11 mouse cellular contexts compared by ENCODE assay signal in genomic region chr3:99254559-99255151, GRCm38 (mm10). TPM values are rescaled to one million over a fixed set of nuclear protein-coding genes. Genes with fewer than 3 reads are reported as not detected.
DNase-seq lines count a peak whose midpoint lies in the region; ATAC-seq lines count a peak whose summit lies in the region.
"Had no signal": no experiment of that assay in that cellular context is flagged by ENCODE, and none has a peak within 500 bp of the region (broad histone marks: within the 10 kb centered on the region; RNA-seq: fewer than 3 reads in every experiment).

No protein-coding gene starts in this region.

- peak; percentile 55 for DNase-seq in forebrain, embryonic 11.5 days (ENCODE audit: low spot score)
- DNase-seq in neural tube, embryonic 10.5 days (ENCODE audit: extremely low spot score, low spot score), result peak; percentile 67
- DNase-seq in hindbrain, embryonic 14.5 days (ENCODE audit: low spot score), result peak; percentile 53
- peak; percentile 88 for DNase-seq in skeletal muscle tissue, adult 2 months (ENCODE audit: low read depth, low spot score)
- DNase-seq in B cell, adult 2 months, result no peak
- no peak for DNase-seq in thymus, postnatal 25 days

- H3K4me2 ChIP-seq in forebrain, embryonic 11.5 days (ENCODE audit: low read depth, low read length, severe bottlenecking), result no peak overlapping the region
- no peak overlapping the region for H3K4me2 ChIP-seq in forebrain, embryonic 15.5 days (replicated peaks)
- H3K4me2 ChIP-seq in neural tube, embryonic 15.5 days, result no peak overlapping the region
- H3K4me2 ChIP-seq in hindbrain, embryonic 14.5 days (replicated peaks), result no peak overlapping the region

- H3K36me3 ChIP-seq in forebrain, embryonic 11.5 days (ENCODE audit: control insufficient read depth, insufficient read depth, low read length), result no peaks in the 10 kb centered on the region
- H3K36me3 ChIP-seq in forebrain, embryonic 15.5 days, result no peaks in the 10 kb centered on the region
- no peaks in the 10 kb centered on the region for H3K36me3 ChIP-seq in neural tube, embryonic 15.5 days
- H3K36me3 ChIP-seq in hindbrain, embryonic 14.5 days (replicated peaks; ENCODE audit: control insufficient read depth, insufficient read depth), result no peaks in the 10 kb centered on the region

- H3K9me3 ChIP-seq in forebrain, embryonic 11.5 days (ENCODE audit: control insufficient read depth, low read length), result no peaks in the 10 kb centered on the region
- no peaks in the 10 kb centered on the region for H3K9me3 ChIP-seq in forebrain, embryonic 15.5 days
- H3K9me3 ChIP-seq in neural tube, embryonic 15.5 days (replicated peaks), result no peaks in the 10 kb centered on the region
- H3K9me3 ChIP-seq in hindbrain, embryonic 14.5 days (ENCODE audit: control insufficient read depth, low read length), result no peaks in the 10 kb centered on the region

- WGBS in forebrain, embryonic 11.5 days, result under 1% methylated on average over 15 of the region's 15 CpGs
- under 1% methylated on average over 15 of the region's 15 CpGs for WGBS in forebrain, embryonic 15.5 days
- under 1% methylated on average over 15 of the region's 15 CpGs for WGBS in neural tube, embryonic 15.5 days
- 2% methylated on average over 15 of the region's 15 CpGs for WGBS in hindbrain, embryonic 14.5 days

- no peak overlapping the region for H3K27ac ChIP-seq in forebrain, embryonic 11.5 days (ENCODE audit: low read depth, low read length)
- no peak overlapping the region for H3K27ac ChIP-seq in forebrain, embryonic 15.5 days (replicated peaks)
- no peak overlapping the region for H3K27ac ChIP-seq in neural tube, embryonic 15.5 days (replicated peaks)
- H3K27ac ChIP-seq in hindbrain, embryonic 14.5 days, result no peak overlapping the region
- H3K27ac ChIP-seq: kidney, postnatal 0 days; stomach, postnatal 0 days had no signal

- H3K27me3 ChIP-seq in forebrain, embryonic 11.5 days (ENCODE audit: control insufficient read depth, insufficient read depth, low read length), result peaks cover 94% of the 10 kb centered on the region
- H3K27me3 ChIP-seq in forebrain, embryonic 15.5 days, result peaks cover 96% of the 10 kb centered on the region
- H3K27me3 ChIP-seq in neural tube, embryonic 15.5 days (replicated peaks), result peaks cover 93% of the 10 kb centered on the region
- H3K27me3 ChIP-seq in hindbrain, embryonic 14.5 days (ENCODE audit: control insufficient read depth, insufficient read depth, low read length), result peaks cover 96% of the 10 kb centered on the region

- ATAC-seq in forebrain, embryonic 11.5 days (replicated peaks; ENCODE audit: low FRiP score), result no peak
- ATAC-seq in forebrain, embryonic 15.5 days (replicated peaks), result no peak
- no peak for ATAC-seq in neural tube, embryonic 15.5 days (ENCODE audit: low FRiP score)
- ATAC-seq in hindbrain, embryonic 14.5 days (ENCODE audit: low FRiP score), result no peak
- ATAC-seq: CD4-positive, CD25-positive, alpha-beta regulatory T cell, adult 4 months had no signal

- H3K4me1 ChIP-seq in forebrain, embryonic 11.5 days (replicated peaks; ENCODE audit: control insufficient read depth, insufficient read depth, low read length), result peaks cover 9% of the 10 kb centered on the region; the same call in 1 of the 2 replicates
- H3K4me1 ChIP-seq in forebrain, embryonic 15.5 days, result peaks cover 13% of the 10 kb centered on the region
- H3K4me1 ChIP-seq in neural tube, embryonic 15.5 days, result peaks cover 12% of the 10 kb centered on the region
- no peaks in the 10 kb centered on the region for H3K4me1 ChIP-seq in hindbrain, embryonic 14.5 days (replicated peaks; ENCODE audit: control insufficient read depth, insufficient read depth, low read length)

- H3K4me3 ChIP-seq in forebrain, embryonic 11.5 days (ENCODE audit: low read depth, low read length), result peak overlapping the region; percentile 31; the same call in 1 of the 2 replicates
- H3K4me3 ChIP-seq in forebrain, embryonic 15.5 days, result no peak overlapping the region
- no peak overlapping the region for H3K4me3 ChIP-seq in neural tube, embryonic 15.5 days (replicated peaks)
- peak overlapping the region; percentile 23 for H3K4me3 ChIP-seq in hindbrain, embryonic 14.5 days (replicated peaks; ENCODE audit: low read length)

- H3K9ac ChIP-seq in forebrain, embryonic 11.5 days (ENCODE audit: low read length), result no peak overlapping the region
- H3K9ac ChIP-seq in forebrain, embryonic 15.5 days (replicated peaks), result no peak overlapping the region
- no peak overlapping the region for H3K9ac ChIP-seq in neural tube, embryonic 15.5 days (replicated peaks)
- no peak overlapping the region for H3K9ac ChIP-seq in hindbrain, embryonic 14.5 days

RNA-seq across cellular contexts. Expression of gene Tbx15, which starts 14.5 kb away (rescaled TPM):
- 3.2 and 3.8 TPM in 2 replicates for polyA plus RNA-seq in forebrain, embryonic 11.5 days (2014; fragmentation: Nextera tagmentation; extraction: Ambion mirVana)
- polyA plus RNA-seq in forebrain, embryonic 15.5 days (2015; fragmentation: Nextera tagmentation; extraction: Ambion mirVana), result 0.56 and 0.69 TPM in 2 replicates
- polyA plus RNA-seq in neural tube, embryonic 15.5 days (2015; fragmentation: Nextera tagmentation; extraction: Ambion mirVana), result 0.19 and 0.29 TPM in 2 replicates
- polyA plus RNA-seq in hindbrain, embryonic 14.5 days (2014; fragmentation: Nextera tagmentation; extraction: Ambion mirVana), result 0.32 and 0.82 TPM in 2 replicates
- polyA plus RNA-seq: CD4-positive, CD25-positive, alpha-beta regulatory T cell, adult 4 months; kidney, postnatal 0 days; stomach, postnatal 0 days had no signal

Comparison
In these comparisons a context has a peak if more than half of its experiments do, and no peak if none do; other contexts are left out.
1. H3K4me3 ChIP-seq: peak in forebrain, embryonic 11.5 days (single experiment) and hindbrain, embryonic 14.5 days (single experiment); none in forebrain, embryonic 15.5 days (single experiment) and neural tube, embryonic 15.5 days (single experiment).
2. DNase-seq: peak in forebrain, embryonic 11.5 days (single experiment), neural tube, embryonic 10.5 days (single experiment), hindbrain, embryonic 14.5 days (single experiment) and skeletal muscle tissue, adult 2 months (single experiment); none in B cell, adult 2 months (0 of 2) and thymus, postnatal 25 days (single experiment).